Mouse (Mus musculus): ENCODE measurements at regions not wholly inside any gene's neighbourhood (a gene's known extent, or its start where the extent isn't known, plus 50 kb on each side); places are given as distances from the start of the nearest gene placed in this dataset.

DNA sequence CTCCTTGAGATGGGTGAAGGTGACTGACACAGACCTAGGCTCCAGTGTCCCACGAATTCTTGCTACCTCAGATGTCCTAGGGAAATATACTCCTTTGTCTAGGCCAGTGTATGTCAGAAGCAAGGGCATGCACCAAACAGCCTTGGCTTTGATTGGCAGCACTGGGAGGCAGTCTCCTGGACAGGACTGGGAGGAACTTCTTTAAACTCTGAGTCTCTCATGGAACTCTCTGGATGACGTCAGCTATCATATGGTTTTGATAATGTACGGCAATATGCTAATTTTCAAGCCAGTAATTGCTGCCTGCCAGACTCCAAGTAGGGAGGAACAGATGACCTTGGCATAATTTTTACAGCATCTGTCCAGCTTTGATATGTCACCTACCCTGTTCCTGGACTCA lies 528.5 kb downstream of the Tshz3 start:
- DNase-seq (ENCODE audit: low read depth, low spot score) = no peak

DNA sequence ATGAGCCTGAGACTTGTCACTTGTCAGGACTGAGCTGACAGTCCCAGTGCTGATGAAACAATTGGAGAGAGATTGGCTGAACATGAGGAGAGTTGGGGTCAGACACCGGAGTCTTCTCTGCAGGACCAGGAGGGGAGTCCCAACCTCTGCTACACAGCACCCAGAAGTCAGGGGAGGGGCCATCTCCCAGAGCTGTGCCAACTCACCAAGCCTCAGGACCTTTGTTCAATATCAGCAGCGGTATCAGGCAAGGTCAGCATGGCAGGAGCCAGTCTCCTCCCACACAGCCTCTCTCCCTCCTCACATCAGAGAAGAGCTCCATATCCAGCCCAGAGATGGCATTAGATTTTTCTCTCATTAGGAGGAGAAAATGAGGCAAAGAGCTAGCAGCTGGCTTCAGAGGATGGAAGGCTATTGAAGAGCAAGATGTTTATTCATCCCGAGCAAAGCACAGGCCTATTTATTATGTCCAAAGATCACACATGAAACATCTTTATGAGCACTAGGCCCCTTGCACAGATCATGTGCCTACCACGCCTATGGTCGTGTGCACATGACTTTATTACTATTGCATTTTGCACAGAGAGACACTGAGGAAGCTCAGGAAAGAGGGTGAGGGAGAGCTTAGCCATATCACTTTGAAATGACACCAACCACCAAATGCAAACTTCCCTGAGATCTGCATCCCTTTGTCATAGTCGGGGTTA lies 532.9 kb downstream of the Tshz3 start:
- no peak for DNase-seq (ENCODE audit: low read depth, low spot score)

DNA sequence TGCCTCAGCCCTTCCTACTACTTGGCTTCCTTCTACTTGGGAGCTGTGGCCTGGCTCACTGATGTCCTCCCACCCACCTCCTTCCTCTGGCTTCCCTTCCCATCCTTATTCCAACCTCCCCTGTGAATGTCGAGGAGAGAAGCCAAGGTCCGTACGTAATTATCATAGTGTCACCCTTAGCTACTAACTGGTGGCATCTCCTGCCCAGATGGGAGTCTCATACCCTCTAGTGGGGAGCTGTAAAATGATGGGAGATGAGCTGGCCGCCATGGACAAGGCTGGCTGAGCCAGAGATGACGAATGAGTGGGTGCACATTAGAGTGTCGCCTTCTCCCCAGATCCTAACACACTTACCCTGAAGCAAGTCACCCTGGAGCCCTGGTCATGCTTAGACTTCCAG lies 532.6 kb downstream of the Zfp536 start:
- DNase-seq (ENCODE audit: low read depth, low spot score) = no peak

DNA sequence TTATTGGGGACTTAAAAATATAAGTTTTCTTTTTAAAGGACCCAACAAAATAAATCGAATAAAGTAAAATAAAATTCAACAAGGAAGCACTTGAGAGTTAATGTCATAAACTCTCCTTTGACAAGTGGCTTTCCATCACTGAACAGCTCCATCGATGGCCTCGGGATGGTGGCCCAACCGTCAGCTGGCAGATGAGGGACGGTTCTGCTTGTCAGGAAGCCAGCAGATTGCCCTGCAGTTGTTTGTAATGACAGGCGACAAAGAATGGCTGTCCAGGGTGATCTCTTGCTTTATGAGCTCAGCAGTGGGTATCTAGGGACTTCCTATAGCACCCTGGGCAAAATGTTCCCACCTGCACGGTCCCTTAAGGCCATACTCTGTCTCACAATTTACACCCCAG lies 531.7 kb downstream of the Zfp536 start:
- DNase-seq (ENCODE audit: low read depth, low spot score) = no peak

DNA sequence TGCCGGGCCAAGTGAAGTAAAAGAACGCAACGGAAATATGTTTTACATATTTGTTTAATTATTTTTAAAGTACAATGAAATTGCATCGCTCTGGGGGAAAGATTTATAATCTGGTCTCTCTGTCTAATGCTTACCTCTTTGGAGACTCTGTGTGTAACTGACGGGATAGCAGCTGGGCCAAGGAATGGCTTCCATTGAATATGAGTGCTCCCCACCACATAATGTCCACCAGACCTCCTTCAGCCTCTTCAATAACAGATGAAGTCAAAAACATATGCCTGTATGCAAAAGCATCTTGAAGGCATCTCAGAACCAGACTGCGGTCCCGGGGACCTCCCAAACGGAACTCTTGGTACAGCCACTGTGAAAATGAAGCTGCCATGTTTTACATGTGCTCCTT lies 531.0 kb downstream of the Zfp536 start:
- DNase-seq (ENCODE audit: low read depth, low spot score) = no peak

DNA sequence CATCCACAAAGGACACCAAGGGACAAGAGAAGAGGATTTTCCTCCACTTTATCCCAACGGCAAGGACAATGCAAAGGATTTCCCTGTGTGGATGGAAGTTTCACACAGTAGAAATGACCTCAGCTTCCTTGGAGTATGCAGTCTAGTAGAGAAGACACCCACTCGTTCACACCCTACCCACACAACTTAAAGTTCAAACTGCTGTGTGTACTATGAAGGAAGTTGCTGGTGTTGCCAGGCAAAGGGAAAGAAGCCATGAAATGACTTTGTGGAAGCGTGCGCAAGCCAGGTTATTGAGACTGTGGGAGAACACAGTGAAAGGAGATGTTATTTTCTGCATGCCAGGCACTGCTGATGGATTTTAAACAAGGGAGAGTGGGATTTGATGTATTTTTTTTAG lies 527.3 kb downstream of the Zfp536 start:
- no peak for DNase-seq (ENCODE audit: low read depth, low spot score)

DNA sequence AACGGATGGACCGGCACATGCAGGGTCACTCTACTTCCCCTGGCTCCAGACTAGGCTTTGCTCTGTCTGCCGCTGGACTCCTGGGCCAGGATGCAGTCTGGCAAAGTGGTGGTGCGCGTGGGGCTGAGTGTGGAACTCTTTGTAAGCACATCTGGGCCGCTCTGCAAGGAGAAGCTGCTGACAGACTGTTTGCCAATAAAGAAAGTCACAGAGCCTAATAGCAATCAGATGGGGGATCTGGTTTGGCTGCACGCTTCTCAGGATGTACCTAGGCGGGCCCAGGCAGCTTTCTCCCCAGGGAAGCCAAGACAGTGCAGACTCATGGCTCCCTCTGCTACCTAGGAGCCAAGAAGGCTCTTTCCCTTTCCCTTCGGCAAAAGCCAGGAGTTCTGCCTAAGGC lies 519.0 kb downstream of the Zfp536 start:
- no peak for DNase-seq (ENCODE audit: low read depth, low spot score)

DNA sequence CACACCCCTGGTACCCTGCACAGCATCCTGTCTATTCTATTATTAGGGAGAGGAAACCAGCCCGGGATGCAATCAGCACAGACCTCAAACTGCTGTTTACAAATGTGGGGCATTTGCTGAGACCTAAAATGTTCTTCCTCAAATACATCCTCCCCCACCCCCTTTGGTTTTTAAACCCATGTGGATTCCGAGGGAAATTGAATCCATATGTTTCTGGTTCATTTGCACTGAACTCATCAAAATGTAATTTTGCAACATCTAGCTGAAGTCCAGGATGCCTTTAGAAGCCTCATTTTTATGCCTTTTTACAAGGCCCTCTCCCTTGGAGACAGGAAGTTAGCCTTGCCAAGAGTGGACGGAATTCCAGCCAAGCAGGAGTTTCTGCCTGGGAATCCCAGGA lies 517.6 kb downstream of the Zfp536 start:
- no peak for DNase-seq (ENCODE audit: low read depth, low spot score)

DNA sequence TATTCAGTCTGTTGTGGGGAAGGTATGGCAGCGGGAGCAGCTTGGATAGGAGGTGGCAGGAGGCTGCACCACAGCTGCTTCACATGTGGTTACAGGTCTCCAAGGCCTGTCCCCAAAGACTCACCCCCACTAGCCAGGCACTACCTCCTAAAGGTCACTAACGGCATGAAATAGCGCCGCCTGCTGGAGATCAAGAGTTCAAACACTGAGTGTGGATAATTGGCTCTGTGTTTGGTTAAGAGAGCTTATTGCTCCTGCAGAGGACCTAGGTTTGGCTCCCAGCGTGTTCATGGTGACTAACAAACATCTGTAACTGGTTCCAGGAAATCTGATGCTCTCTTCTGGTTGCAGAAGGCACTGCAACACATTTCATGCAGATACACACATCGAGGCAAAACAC lies 514.1 kb downstream of the Zfp536 start:
- DNase-seq (ENCODE audit: low read depth, low spot score) = no peak

DNA sequence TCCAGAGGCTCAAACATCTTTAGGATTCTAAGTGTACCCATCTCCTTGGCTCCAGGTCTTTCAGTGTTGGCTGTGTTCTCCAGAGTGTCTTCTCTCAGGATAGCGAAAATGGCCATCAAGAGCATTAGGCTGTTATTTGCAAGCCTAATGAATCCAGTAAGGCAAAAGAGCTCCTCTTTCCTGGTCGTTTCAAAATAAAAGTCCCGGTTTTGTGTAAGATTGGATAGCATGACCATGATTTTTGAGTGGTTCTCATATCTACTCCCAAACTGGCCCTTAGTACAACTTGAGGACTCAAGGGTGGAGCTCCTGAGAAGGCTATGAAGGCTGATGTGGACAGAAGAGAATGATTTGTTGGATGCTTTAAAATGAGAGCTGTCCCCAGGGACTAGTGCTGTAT lies 510.6 kb downstream of the Zfp536 start:
- no peak for DNase-seq (ENCODE audit: low read depth, low spot score)

DNA sequence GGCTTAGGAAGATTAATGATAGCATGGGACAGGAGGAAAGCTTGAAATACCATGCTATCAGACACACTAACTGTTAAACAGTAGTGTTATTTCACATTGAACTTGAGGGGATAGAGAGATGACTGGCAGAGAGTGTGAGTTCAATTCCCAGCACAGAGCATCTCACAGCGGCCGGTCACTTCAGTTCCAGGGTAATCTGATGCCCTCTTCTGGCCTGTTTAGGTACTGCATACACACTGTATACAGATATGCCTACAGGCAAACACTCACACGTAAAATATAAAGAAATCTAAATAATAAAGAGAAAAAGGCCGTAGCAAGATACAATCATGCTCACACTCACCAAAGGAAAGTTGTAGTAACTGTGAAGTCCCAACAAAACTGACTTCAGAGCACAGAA lies 506.0 kb downstream of the Zfp536 start:
- DNase-seq (ENCODE audit: low read depth, low spot score) = no peak

DNA sequence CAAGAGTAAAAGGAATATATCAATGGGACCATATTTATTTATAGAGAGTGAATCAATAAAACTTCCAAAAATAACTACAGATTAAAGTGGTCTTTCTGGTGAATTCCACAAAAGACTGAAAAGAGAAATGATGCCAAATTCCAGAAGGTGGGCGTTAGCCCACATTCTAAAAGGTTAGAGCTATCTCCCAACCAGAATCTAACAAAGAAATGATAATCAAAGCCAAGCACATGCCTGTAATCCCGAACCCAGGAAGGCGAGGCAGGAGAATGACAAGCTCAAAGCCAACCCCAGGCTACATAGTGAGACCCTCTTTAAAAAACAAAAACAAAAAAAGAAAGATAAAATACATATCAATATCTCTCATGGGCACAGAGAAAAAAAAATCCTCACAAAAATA lies 502.6 kb downstream of the Zfp536 start:
- DNase-seq (ENCODE audit: low read depth, low spot score) = no peak

DNA sequence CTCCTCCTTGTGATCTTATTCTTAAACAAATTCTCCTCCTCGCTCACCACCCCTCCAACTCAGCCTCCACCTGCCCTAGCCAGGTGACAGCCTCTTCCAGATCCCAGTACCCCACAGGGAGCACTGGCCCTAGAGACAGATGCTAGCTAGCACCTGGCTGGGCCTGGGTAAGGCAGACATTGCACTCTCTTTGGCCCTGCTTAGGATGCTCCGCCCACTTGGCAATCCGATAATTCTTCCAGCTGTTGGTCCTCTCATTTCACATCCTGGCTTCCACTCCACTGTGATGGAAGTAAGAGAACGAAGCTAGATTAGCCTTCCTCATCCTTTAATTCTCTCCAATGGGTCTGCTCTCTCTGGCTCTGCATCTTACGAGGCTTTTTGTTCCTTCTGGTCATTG lies 483.4 kb downstream of the Zfp536 start:
- no peak for DNase-seq (ENCODE audit: low read depth, low spot score)

DNA sequence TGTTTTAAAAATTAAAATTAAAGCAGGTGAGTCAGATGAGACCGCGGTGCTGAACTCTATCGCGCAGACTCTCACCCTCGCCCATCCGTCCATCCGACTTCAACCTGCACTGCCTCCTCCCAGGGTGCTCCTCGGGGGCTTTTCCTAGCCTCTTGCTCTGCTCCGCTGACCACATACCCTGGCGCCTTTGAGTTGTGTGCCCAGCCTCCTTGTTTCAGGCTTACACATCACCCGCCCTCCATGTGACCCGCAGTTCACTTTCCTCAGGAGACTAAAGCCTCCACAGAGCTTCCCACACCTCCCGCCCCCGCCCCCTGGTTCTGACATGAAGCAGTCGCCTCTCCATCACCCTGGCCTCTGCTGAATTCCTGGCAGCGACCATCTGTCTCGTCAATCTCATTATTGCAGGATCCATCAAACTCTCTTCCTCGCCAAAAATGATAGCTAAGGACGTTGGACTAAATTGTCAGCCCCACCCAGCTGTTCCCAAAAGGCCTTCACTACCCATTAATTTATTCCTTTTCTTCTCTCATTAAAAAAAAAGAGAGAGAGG lies 482.9 kb downstream of the Zfp536 start:
- DNase-seq (ENCODE audit: low read depth, low spot score) = no peak

DNA sequence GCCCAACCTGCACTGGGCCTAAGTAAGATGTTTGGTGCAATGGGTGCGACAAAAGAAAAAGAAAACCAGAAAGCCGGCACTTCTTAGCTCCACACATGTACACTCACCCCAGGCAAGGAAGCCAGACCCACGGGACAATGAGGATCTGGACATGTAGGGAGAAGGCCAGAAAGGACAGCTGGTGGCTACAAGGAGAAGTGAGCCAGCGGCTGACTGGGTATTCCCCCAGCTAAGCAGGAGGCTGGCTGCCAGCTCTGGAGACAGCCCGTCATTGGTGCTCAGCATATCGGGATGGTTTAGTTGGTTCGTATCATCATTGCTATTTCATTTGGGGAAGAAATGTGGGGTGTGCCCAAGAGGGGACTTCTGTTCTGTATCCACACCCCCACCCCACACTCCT lies 481.7 kb downstream of the Zfp536 start:
- DNase-seq (ENCODE audit: low read depth, low spot score) = no peak

DNA sequence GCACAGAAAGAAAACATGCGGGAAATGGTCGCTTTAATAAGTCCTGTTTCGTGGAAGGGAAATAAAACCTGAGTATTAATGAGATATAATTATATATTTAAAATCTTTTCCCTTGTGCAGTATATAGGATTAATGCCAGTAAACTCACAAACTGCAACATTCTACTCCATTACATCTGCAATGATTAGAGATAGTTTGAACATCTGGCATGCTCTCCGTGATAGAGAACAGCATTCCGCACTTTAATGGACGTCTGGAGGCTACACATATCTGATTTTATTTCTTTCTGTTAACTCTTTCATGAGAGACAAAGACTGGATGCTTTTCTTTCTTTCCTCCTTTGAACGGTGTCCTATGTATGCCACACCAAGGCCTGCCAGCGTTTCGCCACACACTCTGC lies 480.9 kb downstream of the Zfp536 start:
- no peak for DNase-seq (ENCODE audit: low read depth, low spot score)

DNA sequence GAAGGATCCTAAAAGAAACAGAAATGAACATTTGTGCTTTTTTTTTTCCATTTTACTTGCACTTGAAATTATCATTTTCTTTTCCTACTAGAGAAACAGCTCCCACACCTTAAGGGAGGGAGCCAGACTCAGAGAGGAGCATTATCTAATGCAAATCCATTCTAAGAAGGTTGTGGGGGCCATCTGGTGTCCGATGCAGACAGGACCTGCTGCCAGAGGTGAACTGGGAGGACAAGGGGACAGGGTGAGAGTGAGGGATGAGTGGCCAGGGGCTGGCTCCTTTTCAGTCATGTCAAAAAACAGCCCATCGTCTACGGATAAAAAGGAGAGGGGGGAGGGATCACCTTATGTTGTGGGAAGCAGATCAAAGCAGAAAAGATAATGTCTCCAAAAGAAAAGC lies 474.6 kb downstream of the Zfp536 start:
- no peak for DNase-seq (ENCODE audit: low read depth, low spot score)

DNA sequence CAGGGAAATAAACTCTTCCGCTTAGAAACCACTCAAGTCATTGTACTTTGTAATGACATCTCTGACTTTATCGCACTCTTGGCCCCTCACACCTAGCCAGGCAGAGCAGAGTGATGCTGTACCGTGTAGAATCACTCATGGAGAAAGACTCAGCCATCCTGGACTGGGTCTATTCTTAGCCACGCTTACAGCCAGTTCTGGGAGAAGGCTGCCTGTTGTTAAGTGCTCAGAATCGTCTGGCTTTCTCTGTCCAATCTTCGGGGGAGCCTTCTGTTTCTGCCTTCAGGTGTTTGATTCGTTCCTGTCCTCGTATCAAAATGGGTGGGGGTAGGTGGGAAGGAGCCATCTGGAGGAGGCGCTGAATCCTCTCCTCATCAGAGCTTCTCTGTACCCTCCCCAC lies 468.0 kb downstream of the Zfp536 start:
- DNase-seq (ENCODE audit: low read depth, low spot score) = no peak

DNA sequence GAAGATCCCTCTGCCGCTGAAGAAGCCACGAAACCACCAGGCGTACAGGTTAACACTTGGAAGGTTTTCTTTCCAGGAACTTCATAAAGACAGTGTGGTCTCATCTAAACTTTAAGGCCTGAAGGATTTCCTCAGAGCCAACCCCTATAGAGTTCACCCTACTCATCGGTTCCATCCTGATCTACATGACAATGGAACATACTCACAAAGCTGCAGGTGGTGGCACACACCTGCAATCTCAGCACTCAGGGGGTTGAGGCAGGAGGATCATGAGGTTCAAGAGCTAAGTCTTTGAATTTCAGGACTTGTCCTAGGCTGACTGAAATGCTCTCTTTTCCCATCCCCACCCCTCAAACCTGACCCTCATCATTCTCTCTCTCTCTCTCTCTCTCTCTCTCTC lies 466.2 kb downstream of the Zfp536 start:
- no peak for DNase-seq (ENCODE audit: low read depth, low spot score)

DNA sequence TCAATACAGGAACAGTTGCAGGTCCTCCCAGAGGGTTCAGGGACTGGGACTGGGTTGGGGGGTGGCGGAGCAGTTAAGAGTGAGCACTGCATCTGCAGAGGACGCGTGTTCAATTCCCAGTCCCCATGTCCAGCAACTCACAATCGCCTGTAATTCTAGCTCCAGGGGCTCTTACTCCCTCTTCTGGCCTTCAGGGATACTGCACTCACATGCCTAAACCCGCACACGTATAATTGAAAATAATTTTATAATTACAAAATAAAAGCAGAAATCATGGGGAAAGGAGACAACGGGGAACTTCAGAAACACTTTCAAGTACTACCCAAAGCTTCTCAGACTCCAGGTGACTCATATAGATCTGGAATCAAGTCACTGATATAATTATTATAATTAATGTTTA lies 448.8 kb downstream of the Zfp536 start:
- DNase-seq (ENCODE audit: low read depth, low spot score) = no peak

DNA sequence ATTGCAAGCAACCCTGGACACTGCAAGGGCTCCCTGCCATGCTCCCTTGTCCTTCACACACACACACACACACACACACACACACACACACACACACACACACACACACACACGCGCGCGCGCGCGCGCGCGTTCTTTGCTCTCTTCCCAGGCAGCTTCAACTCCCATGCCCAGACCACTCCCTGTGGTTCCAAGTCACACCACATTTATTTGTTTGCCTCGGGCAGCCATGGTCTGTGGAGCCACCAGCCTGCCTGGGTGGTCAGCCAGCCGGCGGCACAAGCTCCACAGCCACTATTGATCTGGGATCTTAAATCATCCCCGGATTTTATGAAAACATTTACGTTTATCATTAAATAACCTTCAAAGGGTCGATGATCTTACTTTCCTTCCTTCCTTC lies 440.0 kb downstream of the Zfp536 start:
- DNase-seq (ENCODE audit: low read depth, low spot score) = no peak

DNA sequence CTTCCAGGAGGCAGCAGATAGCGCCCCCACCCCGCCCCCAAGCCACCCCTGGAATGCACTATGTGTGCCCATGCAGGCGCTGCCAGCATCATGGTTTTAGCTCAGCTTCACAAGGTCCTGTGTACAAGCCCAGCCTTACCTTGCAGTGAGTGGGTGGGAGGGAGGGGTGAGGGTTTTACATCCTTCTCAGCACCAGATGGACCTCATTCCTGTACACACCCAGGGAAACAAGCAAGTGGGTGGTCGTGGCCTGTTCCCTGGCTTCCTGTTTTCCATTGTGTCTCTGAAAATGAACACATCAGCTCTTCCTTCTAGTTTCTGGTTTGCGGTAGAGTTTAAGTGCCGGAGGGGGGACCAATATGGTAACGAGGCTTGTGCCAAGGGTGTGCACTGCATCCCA lies 438.2 kb downstream of the Zfp536 start:
- no peak for DNase-seq (ENCODE audit: low read depth, low spot score)

DNA sequence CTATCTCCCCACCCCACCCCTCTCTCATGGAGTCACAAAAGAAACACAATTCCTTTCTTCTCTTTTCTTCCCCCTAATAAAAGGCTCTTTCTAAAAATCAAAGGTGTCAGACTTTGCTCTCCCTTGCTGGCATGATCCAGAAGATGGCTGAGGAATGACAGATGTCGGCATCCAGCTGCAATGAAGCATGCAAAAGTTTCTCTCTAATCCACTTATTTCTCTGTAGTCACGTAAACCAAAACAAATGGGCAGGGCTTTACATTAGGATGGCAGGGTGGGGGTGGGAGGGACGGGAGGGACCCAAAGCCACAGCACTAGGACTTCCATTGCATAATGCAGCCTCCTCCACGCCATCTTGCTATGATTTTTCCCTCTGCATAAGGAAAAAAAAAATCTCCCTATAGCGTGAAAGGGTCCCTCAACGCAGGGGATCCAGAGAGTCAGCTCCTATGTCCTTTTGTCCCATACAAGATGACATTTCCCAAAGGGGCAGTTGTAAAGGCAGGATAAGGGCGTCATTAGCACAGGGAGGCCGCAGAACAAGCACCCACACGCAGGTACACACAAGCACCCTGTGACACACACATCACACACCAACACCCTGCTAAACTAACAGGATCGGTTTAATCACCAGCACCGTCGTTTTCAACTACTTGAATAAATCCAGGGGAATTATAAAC lies 437.1 kb downstream of the Zfp536 start:
- DNase-seq (ENCODE audit: low read depth, low spot score) = no peak

Data from brain, embryonic 18.5 days (tissue).